Comparison of ENCODE assay signal across 8 mouse cellular contexts in genomic region chr4:133120833-133121321, GRCm38 (mm10). TPM values are rescaled to one million over a fixed set of nuclear protein-coding genes. Genes with fewer than 3 reads are reported as not detected.
A peak's percentile ranks its signal among the peaks of the same experiment; 100 is the strongest.
DNase-seq lines count a peak whose midpoint lies in the region; ATAC-seq lines count a peak whose summit lies in the region.

No protein-coding gene starts in this region.

- ATAC-seq in embryonic facial prominence, embryonic 12.5 days (ENCODE audit: insufficient number of reproducible peaks, insufficient read depth, low FRiP score, low TSS enrichment): no peak
- ATAC-seq in hindbrain, embryonic 12.5 days (ENCODE audit: low FRiP score): no peak
- ATAC-seq in erythroblast, adult 5-6 weeks (replicated peaks; ENCODE audit: low FRiP score, poor library complexity, severe bottlenecking): no peak

- H3K4me3 ChIP-seq in embryonic facial prominence, embryonic 12.5 days: no peak overlapping the region
- no peak overlapping the region for H3K4me3 ChIP-seq in hindbrain, embryonic 12.5 days

- peaks cover 33% of the 10 kb centered on the region for H3K4me1 ChIP-seq in embryonic facial prominence, embryonic 12.5 days
- peaks cover 28% of the 10 kb centered on the region for H3K4me1 ChIP-seq in hindbrain, embryonic 12.5 days

- WGBS in embryonic facial prominence, embryonic 12.5 days: 6% methylated on average over 11 of the region's 11 CpGs
- 9% methylated on average over 11 of the region's 11 CpGs for WGBS in hindbrain, embryonic 12.5 days

- no peaks in the 10 kb centered on the region for H3K36me3 ChIP-seq in embryonic facial prominence, embryonic 12.5 days
- no peaks in the 10 kb centered on the region for H3K36me3 ChIP-seq in hindbrain, embryonic 12.5 days

- H3K27ac ChIP-seq in embryonic facial prominence, embryonic 12.5 days: peak overlapping the region; percentile 54; the same call in 1 of the 2 replicates
- H3K27ac ChIP-seq in hindbrain, embryonic 12.5 days: 0 out of 2 replicates have a peak overlapping the region, but pooled peaks have one; percentile 9

- DNase-seq in layer of hippocampus, adult 9-11 months: peak; percentile 23
- DNase-seq in layer of hippocampus, adult 11-12 months (ENCODE audit: low spot score): no peak
- DNase-seq in retina, embryonic 14.5 days (ENCODE audit: low spot score): peak; percentile 33
- DNase-seq in spleen, postnatal 14 days (ENCODE audit: low spot score in 2 of 2): no peak
- DNase-seq in spleen, postnatal 4 days (ENCODE audit: low spot score in 2 of 2): no peak

- no peaks in the 10 kb centered on the region for H3K9me3 ChIP-seq in embryonic facial prominence, embryonic 12.5 days
- H3K9me3 ChIP-seq in hindbrain, embryonic 12.5 days (replicated peaks): no peaks in the 10 kb centered on the region; the same call in 1 of the 2 replicates

- peak overlapping the region; percentile 32 for H3K4me2 ChIP-seq in embryonic facial prominence, embryonic 12.5 days (replicated peaks)
- H3K4me2 ChIP-seq in hindbrain, embryonic 12.5 days (replicated peaks): no peak overlapping the region

- 0 out of 2 replicates have a peak overlapping the region, but pooled peaks have one; percentile 5 for H3K9ac ChIP-seq in embryonic facial prominence, embryonic 12.5 days
- 0 out of 2 replicates have a peak overlapping the region, but pooled peaks have one; percentile 29 for H3K9ac ChIP-seq in hindbrain, embryonic 12.5 days

- no peaks in the 10 kb centered on the region for H3K27me3 ChIP-seq in embryonic facial prominence, embryonic 12.5 days
- no peaks in the 10 kb centered on the region for H3K27me3 ChIP-seq in hindbrain, embryonic 12.5 days

RNA-seq across cellular contexts. Expression of gene Wasf2, which starts 9.4 kb away (rescaled TPM):
- polyA plus RNA-seq in embryonic facial prominence, embryonic 12.5 days (2016; fragmentation: Nextera tagmentation; extraction: Ambion mirVana): 78.8 and 88.4 TPM in 2 replicates
- polyA plus RNA-seq in hindbrain, embryonic 12.5 days (2016; fragmentation: Nextera tagmentation; extraction: Ambion mirVana): 49.0 and 49.1 TPM in 2 replicates
- total RNA-seq in erythroblast, adult 5-6 weeks (2015; ENCODE audit: low replicate concordance): 49.6 and 78.6 TPM in 2 replicates
- 40.3 and 58.8 TPM in 2 replicates for total RNA-seq in erythroblast, adult 5-6 weeks (2017; ENCODE audit: low replicate concordance)

Comparison
In these comparisons a context has a peak if more than half of its experiments do, and no peak if none do; other contexts are left out.
1. DNase-seq: peak in layer of hippocampus, adult 9-11 months (single experiment) and retina, embryonic 14.5 days (single experiment); none in layer of hippocampus, adult 11-12 months (single experiment), spleen, postnatal 14 days (0 of 2) and spleen, postnatal 4 days (0 of 2).